Comparison of ENCODE assay signal across 15 mouse cellular contexts in the genomic region with DNA sequence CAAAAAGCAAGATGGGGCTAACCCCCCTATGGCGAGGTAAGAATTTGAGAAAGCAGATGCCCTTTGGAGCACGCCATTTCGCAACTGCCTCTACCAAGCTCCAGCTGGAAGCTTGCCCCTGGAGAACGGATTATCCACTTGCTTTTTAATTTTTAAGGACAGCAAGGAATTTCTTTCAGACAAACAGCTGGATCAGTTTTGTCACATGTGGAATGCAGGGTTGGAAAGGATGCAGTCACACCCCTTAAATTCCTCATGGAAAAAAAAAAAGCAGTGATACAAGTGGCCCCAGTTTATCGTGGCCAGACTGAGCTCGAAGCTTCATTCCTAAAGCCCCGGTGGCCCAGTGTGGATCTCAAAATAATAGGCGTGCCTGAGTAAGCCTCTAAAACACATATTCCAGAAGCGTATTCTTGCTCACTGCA. TPM values are rescaled to one million over a fixed set of nuclear protein-coding genes. Genes with fewer than 3 reads are reported as not detected.
DNase-seq lines count a peak whose midpoint lies in the region; ATAC-seq and TF ChIP-seq lines count a peak whose summit lies in the region.
"Had no signal": no experiment of that assay in that cellular context is flagged by ENCODE, and none has a peak within 500 bp of the region (broad histone marks: within the 10 kb centered on the region; RNA-seq: fewer than 3 reads in every experiment).

No protein-coding gene starts in this region.

- H3K4me1 ChIP-seq in kidney, embryonic 14.5 days (ENCODE audit: control insufficient read depth, insufficient read depth, low read length), result no peaks in the 10 kb centered on the region
- no peaks in the 10 kb centered on the region for H3K4me1 ChIP-seq in lung, embryonic 14.5 days (ENCODE audit: insufficient read depth)
- H3K4me1 ChIP-seq: forebrain, embryonic 13.5 days had no signal

- peak; percentile 3 for DNase-seq in kidney, adult 11 months
- peak; percentile 70 for DNase-seq in NIH3T3 (ENCODE audit: low read depth)
- DNase-seq in gastrocnemius, postnatal 25 days, result peak; percentile 49
- peak; percentile 59 for DNase-seq in lung, embryonic 14.5 days
- no peak for DNase-seq in thymus, postnatal 10 days (ENCODE audit: low spot score in 2 of 2)
- no peak for DNase-seq in thymus, postnatal 0 days (ENCODE audit: low spot score)
- DNase-seq: adrenal gland, postnatal 14 days; right cerebral cortex, postnatal 25 days had no signal

- no peak overlapping the region for H3K27ac ChIP-seq in kidney, embryonic 14.5 days (ENCODE audit: low read depth, low read length)
- no peak overlapping the region for H3K27ac ChIP-seq in lung, embryonic 14.5 days (ENCODE audit: low read depth)
- H3K27ac ChIP-seq: forebrain, embryonic 13.5 days; macrophage had no signal

- H3K9me3 ChIP-seq in kidney, embryonic 14.5 days (ENCODE audit: control insufficient read depth, low read length), result no peaks in the 10 kb centered on the region
- H3K9me3 ChIP-seq in lung, embryonic 14.5 days (ENCODE audit: low read depth, low read length), result no peaks in the 10 kb centered on the region
- H3K9me3 ChIP-seq: forebrain, embryonic 13.5 days had no signal

- 81% methylated on average over 9 of the region's 9 CpGs for WGBS in kidney, embryonic 14.5 days
- WGBS in lung, embryonic 14.5 days, result 48% methylated on average over 9 of the region's 9 CpGs

- no peak for ATAC-seq in kidney, embryonic 14.5 days (ENCODE audit: low FRiP score, low TSS enrichment)
- ATAC-seq in lung, embryonic 14.5 days (ENCODE audit: insufficient read depth), result peak; percentile 70; the same call in 1 of the 2 replicates
- no peak for ATAC-seq in erythroid progenitor cell, adult 5-6 weeks (replicated peaks; ENCODE audit: low FRiP score, poor library complexity, severe bottlenecking)
- ATAC-seq: forebrain, embryonic 13.5 days; intestine, embryonic 16.5 days; Patski had no signal

- no peak overlapping the region for H3K4me2 ChIP-seq in kidney, embryonic 14.5 days (replicated peaks; ENCODE audit: low read depth, low read length)
- no peak overlapping the region for H3K4me2 ChIP-seq in lung, embryonic 14.5 days
- H3K4me2 ChIP-seq: forebrain, embryonic 13.5 days had no signal

- TF ChIP-seq CTCF in lung, embryonic 14.5 days (IDR thresholded peaks at IDR 0.05; ENCODE audit: low read depth), result no peak

- no peak overlapping the region for H3K4me3 ChIP-seq in kidney, embryonic 14.5 days (ENCODE audit: low read length)
- no peak overlapping the region for H3K4me3 ChIP-seq in lung, embryonic 14.5 days (ENCODE audit: low read depth, low read length)
- H3K4me3 ChIP-seq: forebrain, embryonic 13.5 days had no signal

- H3K36me3 ChIP-seq in kidney, embryonic 14.5 days (ENCODE audit: control insufficient read depth, insufficient read depth, low read length), result no peaks in the 10 kb centered on the region
- H3K36me3 ChIP-seq in lung, embryonic 14.5 days (ENCODE audit: insufficient read depth), result no peaks in the 10 kb centered on the region

- H3K9ac ChIP-seq in kidney, embryonic 14.5 days (ENCODE audit: low read depth, low read length), result no peak overlapping the region
- no peak overlapping the region for H3K9ac ChIP-seq in lung, embryonic 14.5 days
- H3K9ac ChIP-seq: forebrain, embryonic 13.5 days had no signal

- no peaks in the 10 kb centered on the region for H3K27me3 ChIP-seq in kidney, embryonic 14.5 days (ENCODE audit: control insufficient read depth, insufficient read depth, low read length)
- H3K27me3 ChIP-seq in lung, embryonic 14.5 days (ENCODE audit: insufficient read depth, low read length), result no peaks in the 10 kb centered on the region
- H3K27me3 ChIP-seq: forebrain, embryonic 13.5 days; Patski had no signal

RNA-seq across cellular contexts. Expression of a gene that starts 13.1 kb away (rescaled TPM):
- 1.8 and 1.9 TPM in 2 replicates for polyA plus RNA-seq in kidney, embryonic 14.5 days (2014; fragmentation: Nextera tagmentation; extraction: Ambion mirVana)
- total RNA-seq in gastrocnemius, postnatal 25 days (2021), result 1 to 10 TPM; 6.5 to 6.9 TPM
- 1.8 and 1.9 TPM in 2 replicates for polyA plus RNA-seq in lung, embryonic 14.5 days (2014; fragmentation: Nextera tagmentation; extraction: Ambion mirVana)
- not detected in 2 replicates for total RNA-seq in erythroid progenitor cell, adult 5-6 weeks (2015; ENCODE audit: low replicate concordance)
- not detected in 2 replicates for total RNA-seq in erythroid progenitor cell, adult 5-6 weeks (2017; ENCODE audit: low replicate concordance)
- polyA plus RNA-seq in thymus, postnatal 0 days (2015; fragmentation: Nextera tagmentation; extraction: Ambion mirVana), result 0.29 and 0.40 TPM in 2 replicates
- total RNA-seq: neutrophil, adult 5-6 weeks had no signal
- polyA plus RNA-seq: macrophage had no signal

Comparison
In these comparisons a context has a peak if more than half of its experiments do, and no peak if none do; other contexts are left out.
1. DNase-seq: peak in kidney, adult 11 months (single experiment), NIH3T3 (single experiment), gastrocnemius, postnatal 25 days (single experiment) and lung, embryonic 14.5 days (single experiment); none in thymus, postnatal 10 days (0 of 2) and thymus, postnatal 0 days (single experiment).